Mouse (Mus musculus) E14TG2a.4 (cell line): Measurements from ENCODE around the gene Oit3.

Experiments
- CTCF ChIP-seq: conservative IDR thresholded peaks from 2 replicates; pipeline ENCODE4 v1.5.1; 2014; ENCODE audit warnings: low read length
- NANOG ChIP-seq: IDR thresholded peaks from 2 replicates; pipeline ENCODE4 v1.6.1; 2014; ENCODE audit warnings: borderline replicate concordance, low read length, mixed read lengths
- POU5F1 ChIP-seq: IDR thresholded peaks from 2 replicates; pipeline ENCODE4 v1.6.1; 2014; ENCODE audit warnings: low read length, borderline replicate concordance

DNA sequence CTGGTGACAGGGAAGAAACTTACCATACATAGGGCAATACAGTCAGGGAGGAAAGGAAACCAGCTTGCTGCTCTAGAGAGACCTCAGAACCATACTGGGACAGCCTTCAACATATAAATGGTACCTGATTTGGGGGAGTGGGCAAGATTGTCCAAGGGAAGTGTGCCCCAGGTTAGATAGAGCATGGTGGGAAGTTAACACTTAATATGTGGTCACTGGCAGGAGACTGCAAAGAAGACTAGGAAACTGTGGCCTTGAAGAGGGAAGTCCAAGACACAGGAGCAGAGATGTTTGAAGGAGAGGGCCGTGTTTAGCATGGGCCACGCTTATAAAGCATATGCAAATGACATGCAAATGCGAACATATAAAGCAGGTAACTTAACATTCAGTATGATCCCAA lies 2.5 kb upstream of the Oit3 start:
- no peak for TF ChIP-seq CTCF
- no peak for TF ChIP-seq NANOG
- no peak for TF ChIP-seq POU5F1
